Mouse (Mus musculus) layer of hippocampus, adult 9-11 months (tissue): ENCODE measurements around the gene Gm9573.

Source experiments
- DNase-seq: peaks from one replicate; pipeline ENCODE4 v3.0.0; 2022

Gene Gm9573

GRCm38 (mm10) chr17:35626537-35626936 is at the start of gene Gm9573:
Gene Gm9573, minus strand, starts transcription at chr17:35626637.
- no peak for DNase-seq

GRCm38 (mm10) chr17:35673416-35674035 is 47.1 kb upstream of the Gm9573 start, which contains the start of gene Gtf2h4:
Gene Gtf2h4, minus strand, starts transcription at chr17:35673739.
- DNase-seq, result peak; percentile 97

- DNase-seq, result no peak
These were observed 46.1 kb upstream of the Gm9573 start for GRCm38 (mm10) chr17:35672527-35672926.

GRCm38 (mm10) chr17:35671846-35672245 is 45.4 kb upstream of the Gm9573 start:
- DNase-seq, result no peak

GRCm38 (mm10) chr17:35669731-35670130 is 43.3 kb upstream of the Gm9573 start:
- no peak for DNase-seq

GRCm38 (mm10) chr17:35667334-35668065 is 41.1 kb upstream of the Gm9573 start, which contains the start of gene Vars2:
Gene Vars2, minus strand, starts transcription at chr17:35667592.
- peak; percentile 97 for DNase-seq

GRCm38 (mm10) chr17:35666851-35667256 is 40.4 kb upstream of the Gm9573 start:
- DNase-seq, result no peak

GRCm38 (mm10) chr17:35665957-35666515 is 39.6 kb upstream of the Gm9573 start:
- DNase-seq, result no peak

GRCm38 (mm10) chr17:35653086-35653485 is 26.6 kb upstream of the Gm9573 start:
- no peak for DNase-seq

GRCm38 (mm10) chr17:35649429-35649828 is 23.0 kb upstream of the Gm9573 start:
- DNase-seq, result no peak

GRCm38 (mm10) chr17:35643609-35644236 is 17.3 kb upstream of the Gm9573 start, which contains the start of gene Mucl3:
Gene Mucl3, minus strand, starts transcription at chr17:35643695.
- no peak for DNase-seq

- no peak for DNase-seq
These were observed 12.9 kb upstream of the Gm9573 start for GRCm38 (mm10) chr17:35639352-35639751.

GRCm38 (mm10) chr17:35638475-35639190 is 12.2 kb upstream of the Gm9573 start:
- DNase-seq, result peak; percentile 53

- DNase-seq, result peak; percentile 26
These were observed 9.9 kb upstream of the Gm9573 start for GRCm38 (mm10) chr17:35636363-35636762.

GRCm38 (mm10) chr17:35635699-35636111 is 9.3 kb upstream of the Gm9573 start:
- DNase-seq, result peak; percentile 74

GRCm38 (mm10) chr17:35635202-35635601 is 8.8 kb upstream of the Gm9573 start:
- DNase-seq, result no peak

- DNase-seq, result peak; percentile 79
These were observed 7.6 kb upstream of the Gm9573 start for GRCm38 (mm10) chr17:35633992-35634391.

GRCm38 (mm10) chr17:35617127-35617526 is 9.3 kb downstream of the Gm9573 start:
- DNase-seq, result no peak

GRCm38 (mm10) chr17:35601736-35602354 is 24.6 kb downstream of the Gm9573 start:
- no peak for DNase-seq

GRCm38 (mm10) chr17:35601249-35601648 is 25.2 kb downstream of the Gm9573 start, which contains the start of gene Sfta2:
Gene Sfta2, plus strand, starts transcription at chr17:35601549.
- no peak for DNase-seq

GRCm38 (mm10) chr17:35597399-35597798 is 29.0 kb downstream of the Gm9573 start:
- DNase-seq, result no peak

- DNase-seq, result no peak
These were observed 32.0 kb downstream of the Gm9573 start for GRCm38 (mm10) chr17:35594456-35594855.
